Comparison of ENCODE assay signal across 8 mouse cellular contexts in genomic region chr12:81594902-81595671, GRCm38 (mm10). TPM values are rescaled to one million over a fixed set of nuclear protein-coding genes. Genes with fewer than 3 reads are reported as not detected.
DNase-seq lines count a peak whose midpoint lies in the region; ATAC-seq lines count a peak whose summit lies in the region.

Gene Med6 (minus strand): TSS chr12:81595008.

- peak within 1 kb of the TSS; percentile 67 for H3K9ac ChIP-seq in hindbrain, embryonic 12.5 days

- WGBS in hindbrain, embryonic 12.5 days = 3% methylated on average over 36 of the region's 36 CpGs

- peak; percentile 98 for ATAC-seq in hindbrain, embryonic 12.5 days (ENCODE audit: low FRiP score)

- peak within 1 kb of the TSS; percentile 36; the same call in 1 of the 2 replicates for H3K27ac ChIP-seq in hindbrain, embryonic 12.5 days

- H3K9me3 ChIP-seq in hindbrain, embryonic 12.5 days (replicated peaks) = no peaks in the 10 kb centered on the region

- H3K36me3 ChIP-seq in hindbrain, embryonic 12.5 days = peaks cover 10% of the 10 kb centered on the region

- peaks cover 8% of the 10 kb centered on the region for H3K4me1 ChIP-seq in hindbrain, embryonic 12.5 days

- peak; percentile 98 for DNase-seq in NIH3T3 (ENCODE audit: low read depth)
- DNase-seq in cerebellum, postnatal 10 days = peak; percentile 97 to 98
- peak; percentile 88 to 90 for DNase-seq in frontal cortex, postnatal 10 days (ENCODE audit: low spot score in 2 of 2)
- DNase-seq in layer of hippocampus, postnatal 14 days (ENCODE audit: low spot score in 2 of 2) = peak; percentile 87 to 94
- DNase-seq in lung, postnatal 14 days = peak; percentile 92
- peak; percentile 99 for DNase-seq in retina, adult 2 months (ENCODE audit: low read depth, low spot score)
- peak; percentile 90 to 93 for DNase-seq in thymus, postnatal 36 days

- peak within 1 kb of the TSS; percentile 70 for H3K4me3 ChIP-seq in hindbrain, embryonic 12.5 days

- 0 out of 2 replicates have a peak, but pooled peaks cover 1% of the 10 kb centered on the region for H3K27me3 ChIP-seq in hindbrain, embryonic 12.5 days

- H3K4me2 ChIP-seq in hindbrain, embryonic 12.5 days (replicated peaks) = peak within 1 kb of the TSS; percentile 82

RNA-seq across cellular contexts. Expression of gene Med6, which starts in this region (rescaled TPM):
- 62.1 and 65.5 TPM in 2 replicates for polyA plus RNA-seq in hindbrain, embryonic 12.5 days (2016; fragmentation: Nextera tagmentation; extraction: Ambion mirVana)
- 10 to 100 TPM; 21.9 to 23.8 TPM for total RNA-seq in layer of hippocampus, postnatal 14 days (2021)

Comparison
In these comparisons a context has a peak if more than half of its experiments do, and no peak if none do; other contexts are left out.
1. Peak in every context shown above with its lines: DNase-seq, ATAC-seq, H3K4me3 ChIP-seq and H3K27ac ChIP-seq.